Mouse (Mus musculus) stomach, postnatal 0 days (tissue): ENCODE data around the gene Olfr704.

ENCODE experiments used
- CTCF ChIP-seq: IDR thresholded peaks from 2 replicates; pipeline ENCODE4 v1.5.1; 2016; ENCODE audit warnings: antibody characterized with exemption, low read depth, mild to moderate bottlenecking, moderate library complexity
- EP300 ChIP-seq: optimal IDR thresholded peaks from 2 replicates; pipeline ENCODE3; 2016; ENCODE audit warnings: antibody characterized with exemption

DNA sequence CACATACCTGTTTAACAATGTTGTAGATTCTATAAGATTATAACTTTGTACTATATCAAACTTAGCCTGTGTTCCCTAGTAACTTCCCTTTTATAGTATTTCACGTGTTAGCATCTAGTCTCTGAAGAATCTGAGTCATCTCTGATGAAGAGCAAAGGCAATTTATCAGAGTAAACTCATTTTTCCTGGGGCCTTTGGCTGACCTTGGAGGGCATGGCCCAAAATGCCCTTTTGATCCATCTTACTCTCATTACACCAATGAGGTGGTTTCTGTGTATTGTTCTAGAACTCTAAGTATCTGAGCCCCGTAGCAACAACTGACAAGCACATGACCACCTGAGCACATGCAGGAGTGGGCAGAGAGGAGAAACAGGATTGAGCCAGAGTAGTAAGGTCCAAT lies 49.2 kb upstream of the Olfr704 start, which contains the start of gene Olfr701:
- no peak for TF ChIP-seq CTCF
- no peak for TF ChIP-seq EP300
